Mouse (Mus musculus) gonadal fat pad, adult 2 months (tissue): ENCODE measurements around the gene Rundc3a. TPM values are rescaled to one million over a fixed set of nuclear protein-coding genes. Genes with fewer than 3 reads are reported as not detected.
"Not testable (repeated sequence)": the region's sequence is repeated elsewhere in the genome, so short reads cannot be mapped to it uniquely, and the experiment has no call there.

Source experiments
- DNase-seq: peaks from one replicate; pipeline ENCODE4 v3.0.0-alpha.2; 2012; ENCODE audit warnings: low read depth
- polyA plus RNA-seq: library from polyadenylated mRNA; depleted of rRNA; stranded (reverse); fragments of >200 nt; gene quantifications from 2 replicates; pipeline ENCODE4 v1.2.3, GENCODE M21; 2012

Gene Rundc3a
- polyA plus RNA-seq, 1 experiment, result 0.95 TPM

GRCm38 (mm10) chr11:102408888-102409794 is 15.9 kb downstream of the Rundc3a start:
- no peak for DNase-seq

- no peak for DNase-seq
These were observed 16.7 kb downstream of the Rundc3a start for GRCm38 (mm10) chr11:102409795-102410330.

GRCm38 (mm10) chr11:102410345-102410744 is 17.1 kb downstream of the Rundc3a start:
- not testable (repeated sequence) for DNase-seq

GRCm38 (mm10) chr11:102411061-102411460 is 17.9 kb downstream of the Rundc3a start:
- no peak for DNase-seq

GRCm38 (mm10) chr11:102411704-102412103 is 18.5 kb downstream of the Rundc3a start:
- no peak for DNase-seq

GRCm38 (mm10) chr11:102413059-102413458 is 19.9 kb downstream of the Rundc3a start:
- no peak for DNase-seq

- no peak for DNase-seq
These were observed 22.0 kb downstream of the Rundc3a start for GRCm38 (mm10) chr11:102415034-102415802.

GRCm38 (mm10) chr11:102417160-102417559 is 24.0 kb downstream of the Rundc3a start:
- no peak for DNase-seq

- DNase-seq, result no peak
These were observed 25.7 kb downstream of the Rundc3a start for GRCm38 (mm10) chr11:102418887-102419286.

- DNase-seq, result no peak
These were observed 28.4 kb downstream of the Rundc3a start for GRCm38 (mm10) chr11:102421559-102421958.

- no peak for DNase-seq
These were observed 31.5 kb downstream of the Rundc3a start for GRCm38 (mm10) chr11:102424666-102425065.

GRCm38 (mm10) chr11:102425555-102426316 is 32.5 kb downstream of the Rundc3a start:
- DNase-seq, result no peak

GRCm38 (mm10) chr11:102428981-102429540 is 35.9 kb downstream of the Rundc3a start:
- no peak for DNase-seq

GRCm38 (mm10) chr11:102429551-102429950 is 36.3 kb downstream of the Rundc3a start:
- DNase-seq, result no peak

GRCm38 (mm10) chr11:102430121-102431017 is 37.2 kb downstream of the Rundc3a start, which contains the start of gene Grn:
TSS of gene Grn (plus strand) at chr11:102430315.
- peak; percentile 86 for DNase-seq

GRCm38 (mm10) chr11:102431018-102431645 is 37.9 kb downstream of the Rundc3a start:
- DNase-seq, result no peak

- DNase-seq, result no peak
These were observed 38.5 kb downstream of the Rundc3a start for GRCm38 (mm10) chr11:102431728-102432114.

- no peak for DNase-seq
These were observed 39.1 kb downstream of the Rundc3a start for GRCm38 (mm10) chr11:102432115-102432843.

GRCm38 (mm10) chr11:102432896-102433295 is 39.7 kb downstream of the Rundc3a start:
- DNase-seq, result no peak
